ENCODE assay signal across 9 mouse cellular contexts in the genomic region with DNA sequence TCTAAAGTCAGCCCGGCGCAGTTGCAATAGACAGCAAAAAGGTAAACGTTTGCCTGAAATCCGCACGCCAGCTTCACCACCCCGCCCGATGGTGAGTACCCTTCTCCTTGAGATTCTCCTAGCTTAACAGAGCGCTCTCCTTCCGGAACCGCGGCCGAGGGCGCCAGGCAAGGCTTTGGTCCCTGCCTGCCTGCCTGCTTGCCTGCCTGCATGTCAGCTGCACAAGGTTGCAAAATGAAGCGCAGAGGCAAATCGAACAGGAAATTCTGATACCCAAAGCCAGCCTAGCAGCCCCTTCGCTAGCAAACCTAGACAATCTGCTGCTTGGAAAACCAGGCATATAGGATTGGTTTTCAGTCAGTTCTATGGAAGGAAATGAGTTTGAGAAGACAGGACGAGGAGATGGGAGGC. TPM values are rescaled to one million over a fixed set of nuclear protein-coding genes. Genes with fewer than 3 reads are reported as not detected.
DNase-seq lines count a peak whose midpoint lies in the region; ATAC-seq and TF ChIP-seq lines count a peak whose summit lies in the region.
"Had no signal": no experiment of that assay in that cellular context is flagged by ENCODE, and none has a peak within 500 bp of the region (broad histone marks: within the 10 kb centered on the region; RNA-seq: fewer than 3 reads in every experiment).

No protein-coding gene starts in this region.

- no peaks in the 10 kb centered on the region; the same call in 1 of the 2 replicates for H3K4me1 ChIP-seq in heart, adult 2 months (ENCODE audit: control insufficient read depth, insufficient read depth, low read length)
- H3K4me1 ChIP-seq in heart, embryonic 13.5 days = peaks cover 25% of the 10 kb centered on the region

- intact Hi-C loops in heart, adult 2 months (cut with DNase I) = loop anchor here (5.0 to 10.0 kb wide), 6 partner anchors 33 to 1599 kb away; no protein-coding TSS in a partner anchor
- intact Hi-C loops in heart, postnatal 25 days (cut with DNase I) = loop anchor here (10.0 kb wide), 3 partner anchors 1019 to 1339 kb away; no protein-coding TSS in a partner anchor

- no peaks in the 10 kb centered on the region for H3K36me3 ChIP-seq in heart, adult 2 months (ENCODE audit: control insufficient read depth, insufficient read depth, low read length)
- H3K36me3 ChIP-seq in heart, embryonic 13.5 days = no peaks in the 10 kb centered on the region

- H3K4me2 ChIP-seq in heart, embryonic 13.5 days = peak overlapping the region; percentile 66

- no peak for TF ChIP-seq CTCF in heart, adult 2 months (IDR thresholded peaks at IDR 0.05)

- DNase-seq in heart, adult 2 months = peak in 1 of 2 experiments; percentile 69
- no peak for DNase-seq in heart, postnatal 25 days (ENCODE audit: low spot score)
- peak; percentile 73 for DNase-seq in adrenal gland, postnatal 14 days
- peak; percentile 79 for DNase-seq in kidney, postnatal 10 days
- peak; percentile 82 for DNase-seq in neural tube, embryonic 10.5 days (ENCODE audit: extremely low spot score, low spot score)

- H3K4me3 ChIP-seq in heart, adult 2 months = peak overlapping the region; percentile 54
- peak overlapping the region; percentile 64 for H3K4me3 ChIP-seq in heart, embryonic 13.5 days

- ATAC-seq in heart, embryonic 13.5 days (ENCODE audit: extremely low read depth, insufficient number of reproducible peaks, low FRiP score, low TSS enrichment) = no peak
- no peak for ATAC-seq in inflammation-experienced regulatory T-cells, adult 6 months
- no peak for ATAC-seq in frontal cortex, adult (ENCODE audit: low TSS enrichment)

- peaks cover 12% of the 10 kb centered on the region for H3K27me3 ChIP-seq in heart, adult 2 months (ENCODE audit: control insufficient read depth, insufficient read depth, low read length)
- H3K27me3 ChIP-seq in heart, embryonic 13.5 days (replicated peaks) = peaks cover 64% of the 10 kb centered on the region

- no peaks in the 10 kb centered on the region for H3K9me3 ChIP-seq in heart, embryonic 13.5 days

- H3K27ac ChIP-seq in heart, adult 2 months = peak overlapping the region; percentile 56
- H3K27ac ChIP-seq in heart, embryonic 13.5 days (replicated peaks) = peak overlapping the region; percentile 89

- no peak for TF ChIP-seq POLR2A in heart, adult 2 months (IDR thresholded peaks at IDR 0.05; ENCODE audit: insufficient read depth, low read depth, low read length)

- H3K79me2 ChIP-seq in heart, adult 2 months (replicated peaks; ENCODE audit: control insufficient read depth, insufficient read depth, low read length) = no peaks in the 10 kb centered on the region

- peak overlapping the region; percentile 47 for H3K9ac ChIP-seq in heart, adult 2 months (ENCODE audit: low read depth, low read length)
- peak overlapping the region; percentile 86 for H3K9ac ChIP-seq in heart, embryonic 13.5 days

- WGBS in heart, adult 2 months = 3% methylated on average over 17 of the region's 17 CpGs
- WGBS in heart, embryonic 13.5 days = 2% methylated on average over 17 of the region's 17 CpGs

- TF ChIP-seq EP300 in heart, adult 2 months (IDR thresholded peaks at IDR 0.05; ENCODE audit: insufficient read depth, low read depth, low read length) = no peak

RNA-seq across cellular contexts. Expression of gene Nr2f2, which starts 1.1 kb away (rescaled TPM):
- 10 to 100 TPM; 16.4 to 18.8 TPM for total RNA-seq in heart, adult 2 months (2021)
- polyA plus RNA-seq in heart, adult 2 months (2012; rRNA removed) = 22.9 and 39.3 TPM in 2 replicates
- total RNA-seq in heart, postnatal 25 days (2021) = 10 to 100 TPM; 19.9 to 25.0 TPM
- total RNA-seq in adrenal gland, postnatal 14 days (2021) = 91.5 and 106 TPM in 2 replicates
- 24.5 and 27.3 TPM in 2 replicates for polyA plus RNA-seq in heart, embryonic 13.5 days (2015; fragmentation: Nextera tagmentation; extraction: Ambion mirVana)
- under 1 TPM in 1 of 3 experiments, not detected in 2; 0.32 TPM for polyA plus RNA-seq in inflammation-experienced regulatory T-cells, adult 6 months (2017; shearing (Covaris generic))
- total RNA-seq: MEL had no signal
